Mouse (Mus musculus): ENCODE measurements at regions not wholly inside any gene's neighbourhood (a gene's known extent, or its start where the extent isn't known, plus 50 kb on each side); places are given as distances from the start of the nearest gene placed in this dataset.
A peak's percentile ranks its signal among the peaks of the same experiment; 100 is the strongest.

GRCm38 (mm10) chr14:104002421-104002820 lies 158.2 kb upstream of the Ednrb start:
- ATAC-seq (ENCODE audit: insufficient number of reproducible peaks, low FRiP score) = no peak
- 65% methylated on average over 1 of the region's 1 CpGs for WGBS
- H3K36me3 ChIP-seq = no peaks in the 10 kb centered on the region

DNA sequence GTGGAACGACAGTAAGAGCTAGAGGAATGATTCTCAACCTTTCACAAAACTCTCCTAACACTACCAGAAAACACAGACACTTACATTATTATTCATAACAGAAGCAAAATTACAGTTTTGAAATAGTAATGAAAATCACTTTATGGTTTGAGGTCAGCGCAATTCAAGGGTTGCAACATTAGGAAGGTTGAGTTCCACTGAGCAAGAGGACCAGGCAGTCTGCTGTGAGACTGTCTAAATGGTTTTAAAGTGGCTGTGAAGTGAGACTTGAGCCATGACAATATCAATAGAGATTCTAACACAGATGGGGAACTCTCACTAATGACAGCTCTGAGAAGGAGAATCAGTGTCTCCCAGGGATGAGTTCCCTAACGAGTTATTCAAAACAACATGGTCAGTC lies 146.2 kb upstream of the Ednrb start:
- H3K4me2 ChIP-seq = no peak overlapping the region
- ATAC-seq (ENCODE audit: insufficient number of reproducible peaks, low FRiP score) = no peak
- no peaks in the 10 kb centered on the region for H3K36me3 ChIP-seq
- no peak overlapping the region for H3K27ac ChIP-seq (ENCODE audit: poor library complexity, severe bottlenecking)
- H3K9me3 ChIP-seq (replicated peaks) = no peaks in the 10 kb centered on the region
- no peaks in the 10 kb centered on the region for H3K27me3 ChIP-seq (replicated peaks)
- no peak overlapping the region for H3K9ac ChIP-seq
- H3K4me3 ChIP-seq = no peak overlapping the region
- H3K4me1 ChIP-seq (replicated peaks) = no peaks in the 10 kb centered on the region
- WGBS = 71% methylated on average over 3 of the region's 3 CpGs

More at GRCm38 (mm10) chr14:104002421-104002820, 158.2 kb upstream of the Ednrb start:
- no peaks in the 10 kb centered on the region for H3K27me3 ChIP-seq (replicated peaks)
- H3K4me3 ChIP-seq = no peak overlapping the region
- H3K4me2 ChIP-seq = no peak overlapping the region
- no peaks in the 10 kb centered on the region for H3K9me3 ChIP-seq (replicated peaks)
- no peak overlapping the region for H3K27ac ChIP-seq (ENCODE audit: poor library complexity, severe bottlenecking)
- H3K9ac ChIP-seq = no peak overlapping the region
- no peaks in the 10 kb centered on the region for H3K4me1 ChIP-seq (replicated peaks)

- no peak overlapping the region for H3K27ac ChIP-seq (ENCODE audit: poor library complexity, severe bottlenecking)
- H3K4me1 ChIP-seq (replicated peaks) = no peaks in the 10 kb centered on the region
- H3K9ac ChIP-seq = no peak overlapping the region
- no peak for ATAC-seq (ENCODE audit: insufficient number of reproducible peaks, low FRiP score)
- H3K27me3 ChIP-seq (replicated peaks) = no peaks in the 10 kb centered on the region
- no peaks in the 10 kb centered on the region for H3K36me3 ChIP-seq
- H3K4me2 ChIP-seq = no peak overlapping the region
- 81% methylated on average over 1 of the region's 1 CpGs for WGBS
- H3K9me3 ChIP-seq (replicated peaks) = no peaks in the 10 kb centered on the region
- no peak overlapping the region for H3K4me3 ChIP-seq
Observed at GRCm38 (mm10) chr14:103989949-103990348, 145.7 kb upstream of the Ednrb start.

DNA sequence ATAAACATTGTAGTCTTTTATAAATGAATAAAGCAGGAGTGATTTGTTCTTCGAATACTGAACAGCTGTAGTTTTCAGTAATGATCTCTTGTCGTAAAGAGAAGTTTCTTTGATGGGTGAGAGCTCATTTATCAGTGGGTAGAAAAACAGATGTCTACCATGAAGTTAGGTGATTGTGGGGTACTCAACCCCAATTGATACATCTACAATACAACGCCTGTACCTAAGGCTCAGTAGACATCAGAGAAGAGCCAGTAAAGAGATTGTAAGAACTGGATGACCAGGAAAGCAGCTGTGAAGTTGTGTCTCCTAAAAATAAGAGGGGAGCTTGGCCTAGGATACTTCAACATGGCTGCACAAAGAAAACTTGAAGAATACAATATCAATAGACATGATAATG lies 143.1 kb upstream of the Ednrb start:
- Histone ChIP-seq H3K4me1 (replicated peaks) (no peaks in the 10 kb centered on the region), H3K4me3 (no peak overlapping the region), H3K36me3 (no peaks in the 10 kb centered on the region), H3K27me3 (replicated peaks) (no peaks in the 10 kb centered on the region), H3K4me2 (no peak overlapping the region), H3K9ac (no peak overlapping the region), H3K27ac (ENCODE audit: poor library complexity, severe bottlenecking) (no peak overlapping the region), H3K9me3 (replicated peaks) (no peaks in the 10 kb centered on the region)
- 80% methylated on average over 3 of the region's 3 CpGs for WGBS
- no peak for ATAC-seq (ENCODE audit: insufficient number of reproducible peaks, low FRiP score)

DNA sequence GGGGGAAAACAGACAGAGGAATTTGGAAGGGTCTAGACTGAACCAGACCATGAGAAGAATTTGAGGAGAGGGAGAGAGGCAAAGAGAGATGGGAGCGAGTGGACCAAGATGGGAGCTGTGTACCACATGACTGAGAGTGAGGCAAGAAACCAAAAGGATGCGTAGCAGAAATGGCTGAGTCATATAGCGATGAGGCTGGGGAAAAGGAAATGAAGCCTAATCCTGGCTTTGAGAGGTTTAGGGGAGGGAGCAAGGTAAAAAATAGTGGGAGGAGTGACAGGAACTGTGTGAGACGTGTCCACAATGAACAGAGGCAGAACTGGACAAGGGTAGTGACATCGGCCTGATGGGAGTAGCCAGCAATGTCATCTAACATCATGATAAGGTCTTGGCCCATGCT lies 140.1 kb upstream of the Ednrb start:
- WGBS = 86% methylated on average over 5 of the region's 5 CpGs
- no peak overlapping the region for H3K9ac ChIP-seq

DNA sequence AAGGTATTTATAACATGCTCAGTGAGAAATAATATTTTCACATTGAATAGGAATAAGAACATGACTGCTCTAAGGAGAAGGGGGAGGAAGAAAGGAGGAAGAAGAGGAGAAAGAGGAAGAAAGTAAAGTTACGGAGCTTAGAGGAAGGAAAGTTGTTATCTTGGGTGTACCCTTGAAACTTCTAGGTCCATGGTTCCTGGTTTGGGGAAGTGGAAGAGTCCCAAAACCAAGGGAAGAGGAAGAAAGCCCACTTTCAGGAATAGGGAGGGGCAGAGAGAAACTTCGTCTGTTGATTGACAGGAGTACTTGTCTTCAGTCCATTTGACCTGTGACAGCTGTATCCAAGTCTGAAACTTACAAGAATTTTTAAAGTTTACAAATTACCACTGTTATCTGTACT lies 134.6 kb upstream of the Ednrb start:
- Histone ChIP-seq H3K27me3 (replicated peaks) (no peaks in the 10 kb centered on the region), H3K4me2 (no peak overlapping the region), H3K27ac (ENCODE audit: poor library complexity, severe bottlenecking) (no peak overlapping the region), H3K36me3 (no peaks in the 10 kb centered on the region), H3K4me3 (no peak overlapping the region), H3K4me1 (replicated peaks) (no peaks in the 10 kb centered on the region), H3K9ac (no peak overlapping the region), H3K9me3 (replicated peaks) (no peaks in the 10 kb centered on the region)
- ATAC-seq (ENCODE audit: insufficient number of reproducible peaks, low FRiP score) = no peak
- WGBS = 63% methylated on average over 2 of the region's 2 CpGs

More for the DNA sequence above, 140.1 kb upstream of the Ednrb start:
- Histone ChIP-seq H3K27ac (ENCODE audit: poor library complexity, severe bottlenecking) (no peak overlapping the region), H3K36me3 (no peaks in the 10 kb centered on the region), H3K4me1 (replicated peaks) (no peaks in the 10 kb centered on the region), H3K27me3 (replicated peaks) (no peaks in the 10 kb centered on the region), H3K4me3 (no peak overlapping the region), H3K4me2 (no peak overlapping the region), H3K9me3 (replicated peaks) (no peaks in the 10 kb centered on the region)
- ATAC-seq (ENCODE audit: insufficient number of reproducible peaks, low FRiP score) = no peak

- H3K36me3 ChIP-seq = no peaks in the 10 kb centered on the region
- H3K9me3 ChIP-seq (replicated peaks) = no peaks in the 10 kb centered on the region
- no peak overlapping the region for H3K9ac ChIP-seq
- no peak overlapping the region for H3K4me2 ChIP-seq
- no peaks in the 10 kb centered on the region for H3K27me3 ChIP-seq (replicated peaks)
- H3K27ac ChIP-seq (ENCODE audit: poor library complexity, severe bottlenecking) = no peak overlapping the region
- no peaks in the 10 kb centered on the region for H3K4me1 ChIP-seq (replicated peaks)
- WGBS = 22% methylated on average over 2 of the region's 2 CpGs
- H3K4me3 ChIP-seq = no peak overlapping the region
- no peak for ATAC-seq (ENCODE audit: insufficient number of reproducible peaks, low FRiP score)
Observed at GRCm38 (mm10) chr14:103977769-103978168, 133.6 kb upstream of the Ednrb start.

DNA sequence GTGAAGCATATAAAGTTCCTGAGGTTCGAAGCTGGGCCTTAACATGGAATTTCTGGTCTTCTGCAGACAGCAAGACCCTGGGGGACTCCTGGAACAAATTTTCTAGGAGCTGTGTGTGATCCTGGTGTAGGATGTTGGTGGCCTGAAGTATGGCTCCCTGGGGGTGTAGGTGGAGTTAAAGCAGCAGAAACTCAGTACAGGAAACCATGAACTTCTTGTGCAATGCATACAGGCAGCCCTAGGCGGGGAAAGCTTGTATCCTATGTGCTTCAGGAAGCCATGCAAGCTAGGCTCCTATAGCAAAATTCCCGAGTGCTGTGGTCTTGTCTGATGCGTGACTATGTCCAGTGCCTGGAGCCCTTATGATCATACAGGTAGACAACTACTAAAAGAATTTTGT lies 129.8 kb upstream of the Ednrb start:
- H3K9me3 ChIP-seq (replicated peaks) = 0 out of 2 replicates have a peak, but pooled peaks cover 4% of the 10 kb centered on the region
- no peak overlapping the region for H3K4me3 ChIP-seq
- no peak overlapping the region for H3K27ac ChIP-seq (ENCODE audit: poor library complexity, severe bottlenecking)
- H3K4me2 ChIP-seq = no peak overlapping the region
- WGBS = 68% methylated on average over 4 of the region's 4 CpGs
- H3K36me3 ChIP-seq = no peaks in the 10 kb centered on the region
- H3K4me1 ChIP-seq (replicated peaks) = no peaks in the 10 kb centered on the region
- no peaks in the 10 kb centered on the region for H3K27me3 ChIP-seq (replicated peaks)
- no peak for ATAC-seq (ENCODE audit: insufficient number of reproducible peaks, low FRiP score)
- H3K9ac ChIP-seq = no peak overlapping the region

GRCm38 (mm10) chr14:103973111-103973510 lies 128.9 kb upstream of the Ednrb start:
- no peak overlapping the region for H3K27ac ChIP-seq (ENCODE audit: poor library complexity, severe bottlenecking)
- no peaks in the 10 kb centered on the region for H3K4me1 ChIP-seq (replicated peaks)
- no peak overlapping the region for H3K9ac ChIP-seq
- H3K9me3 ChIP-seq (replicated peaks) = 0 out of 2 replicates have a peak, but pooled peaks cover 4% of the 10 kb centered on the region
- H3K36me3 ChIP-seq = no peaks in the 10 kb centered on the region
- H3K4me2 ChIP-seq = no peak overlapping the region
- H3K27me3 ChIP-seq (replicated peaks) = no peaks in the 10 kb centered on the region
- WGBS = 66% methylated on average over 7 of the region's 7 CpGs
- H3K4me3 ChIP-seq = no peak overlapping the region
- ATAC-seq (ENCODE audit: insufficient number of reproducible peaks, low FRiP score) = no peak

GRCm38 (mm10) chr14:103969305-103969704 lies 125.1 kb upstream of the Ednrb start:
- Histone ChIP-seq H3K4me3 (no peak overlapping the region), H3K9me3 (replicated peaks) (0 out of 2 replicates have a peak, but pooled peaks cover 4% of the 10 kb centered on the region), H3K4me2 (no peak overlapping the region), H3K36me3 (no peaks in the 10 kb centered on the region), H3K27me3 (replicated peaks) (no peaks in the 10 kb centered on the region), H3K9ac (no peak overlapping the region), H3K27ac (ENCODE audit: poor library complexity, severe bottlenecking) (no peak overlapping the region), H3K4me1 (replicated peaks) (no peaks in the 10 kb centered on the region)
- no peak for ATAC-seq (ENCODE audit: insufficient number of reproducible peaks, low FRiP score)
- 74% methylated on average over 2 of the region's 2 CpGs for WGBS

- Histone ChIP-seq H3K27me3 (replicated peaks) (no peaks in the 10 kb centered on the region), H3K9ac (no peak overlapping the region), H3K27ac (ENCODE audit: poor library complexity, severe bottlenecking) (no peak overlapping the region), H3K4me3 (no peak overlapping the region), H3K36me3 (no peaks in the 10 kb centered on the region), H3K9me3 (replicated peaks) (0 out of 2 replicates have a peak, but pooled peaks cover 2% of the 10 kb centered on the region), H3K4me1 (replicated peaks) (no peaks in the 10 kb centered on the region), H3K4me2 (no peak overlapping the region)
- ATAC-seq (ENCODE audit: insufficient number of reproducible peaks, low FRiP score) = no peak
- WGBS = 60% methylated on average over 2 of the region's 2 CpGs
Observed at GRCm38 (mm10) chr14:103966293-103966692, 122.1 kb upstream of the Ednrb start.

GRCm38 (mm10) chr14:103962303-103962881 lies 118.2 kb upstream of the Ednrb start:
- Histone ChIP-seq H3K36me3 (no peaks in the 10 kb centered on the region), H3K27ac (ENCODE audit: poor library complexity, severe bottlenecking) (no peak overlapping the region), H3K9me3 (replicated peaks) (no peaks in the 10 kb centered on the region), H3K4me1 (replicated peaks) (no peaks in the 10 kb centered on the region), H3K27me3 (replicated peaks) (no peaks in the 10 kb centered on the region), H3K4me2 (no peak overlapping the region), H3K9ac (no peak overlapping the region), H3K4me3 (no peak overlapping the region)
- ATAC-seq (ENCODE audit: insufficient number of reproducible peaks, low FRiP score) = peak; percentile 57; the same call in 1 of the 2 replicates
- 55% methylated on average over 11 of the region's 11 CpGs for whole genome bisulfite sequencing
